In the genomic region with DNA sequence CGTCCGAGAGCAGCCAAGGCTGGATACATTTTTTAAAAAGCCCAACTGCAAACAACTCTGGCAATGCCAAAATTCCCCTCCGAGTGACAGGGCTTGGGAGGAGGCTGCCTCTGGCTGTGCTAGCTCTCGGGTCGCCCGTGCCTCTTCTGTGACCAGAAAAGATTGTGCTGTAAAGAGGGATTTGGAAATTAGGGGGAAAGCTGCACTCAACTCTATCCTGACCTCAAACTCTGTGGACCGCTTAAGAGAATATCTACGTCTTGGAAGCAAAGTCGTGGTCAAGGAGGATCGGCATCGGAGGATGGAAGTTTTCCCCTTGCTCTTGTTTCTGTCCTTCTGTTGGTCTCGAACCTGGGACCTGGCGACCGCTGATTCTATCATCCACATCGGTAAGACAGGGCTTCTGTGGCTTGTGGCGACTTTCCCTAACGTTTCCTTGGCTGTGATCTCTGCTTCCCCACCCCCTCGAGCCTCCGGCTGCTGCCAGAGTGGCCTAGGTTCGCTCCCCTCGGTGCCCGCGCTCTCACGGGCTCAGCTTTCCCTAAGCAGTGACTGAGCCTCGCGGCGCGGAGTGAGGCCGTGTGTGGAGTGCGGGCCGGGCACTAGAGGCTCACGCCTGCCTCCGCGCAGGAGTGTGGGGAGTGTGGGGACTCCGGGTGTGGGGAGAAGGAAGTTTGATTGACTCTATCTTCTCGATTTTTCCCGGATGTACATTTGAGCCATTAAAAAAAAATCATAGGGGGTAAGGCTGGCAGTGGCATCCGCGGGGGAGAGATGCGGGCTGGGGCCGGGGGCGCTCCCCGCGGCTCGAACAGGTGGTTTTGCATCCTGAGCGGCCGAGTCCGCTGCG, we compare ENCODE assay signal across 7 mouse cellular contexts. TPM values are rescaled to one million over a fixed set of nuclear protein-coding genes. Genes with fewer than 3 reads are reported as not detected.
A peak's percentile ranks its signal among the peaks of the same experiment; 100 is the strongest.
DNase-seq lines count a peak whose midpoint lies in the region; ATAC-seq and TF ChIP-seq lines count a peak whose summit lies in the region.

No protein-coding gene starts in this region.

- H3K27me3 ChIP-seq in E14TG2a.4 (ENCODE audit: insufficient read depth, low read length) = peaks cover 60% of the 10 kb centered on the region
- H3K27me3 ChIP-seq in embryonic facial prominence, embryonic 12.5 days = peaks cover 31% of the 10 kb centered on the region
- H3K27me3 ChIP-seq in hindbrain, embryonic 10.5 days (ENCODE audit: insufficient read depth, poor library complexity, severe bottlenecking) = peaks cover 16% of the 10 kb centered on the region
- no peaks in the 10 kb centered on the region for H3K27me3 ChIP-seq in midbrain, postnatal 0 days (ENCODE audit: insufficient read depth, low read length)

- in situ Hi-C loops in ES-E14 (cut with MboI; ENCODE audit: low sequenced_read_pairs in 2 of 2, unreplicated experiment in 2 of 2) = no loop called here

- peak; percentile 74 for ATAC-seq in embryonic facial prominence, embryonic 12.5 days (ENCODE audit: insufficient number of reproducible peaks, insufficient read depth, low FRiP score, low TSS enrichment)
- peak; percentile 77 for ATAC-seq in midbrain, postnatal 0 days (ENCODE audit: low FRiP score)

- 1% methylated on average over 49 of the region's 49 CpGs for WGBS in embryonic facial prominence, embryonic 12.5 days
- under 1% methylated on average over 49 of the region's 49 CpGs for WGBS in hindbrain, embryonic 10.5 days
- WGBS in midbrain, postnatal 0 days = under 1% methylated on average over 44 of the region's 49 CpGs

- H3K4me1 ChIP-seq in E14TG2a.4 (replicated peaks; ENCODE audit: low read depth, low read length) (peaks cover 11% of the 10 kb centered on the region; the same call in 1 of the 2 replicates), ES-E14 (ENCODE audit: control insufficient read depth in 2 of 2, insufficient read depth in 2 of 2, low read length in 2 of 2, poor library complexity in 1 of 2) (no peaks in the 10 kb centered on the region)
- no peaks in the 10 kb centered on the region; the same call in 1 of the 2 replicates for H3K4me1 ChIP-seq in embryonic facial prominence, embryonic 12.5 days
- H3K4me1 ChIP-seq in hindbrain, embryonic 10.5 days (replicated peaks) = peaks cover 17% of the 10 kb centered on the region
- H3K4me1 ChIP-seq in midbrain, postnatal 0 days (ENCODE audit: insufficient read depth, low read length) = no peaks in the 10 kb centered on the region

- intact Hi-C loops in left cerebral cortex, postnatal 25 days (cut with DNase I) = loop anchor here (5.0 to 10.0 kb wide), 2 partner anchors 1282 to 1396 kb away; no protein-coding TSS in a partner anchor

- H3K9me3 ChIP-seq in E14TG2a.4 (ENCODE audit: low read length) (no peaks in the 10 kb centered on the region), ES-E14 (ENCODE audit: control insufficient read depth, insufficient read depth, low read depth, low read length) (no peaks in the 10 kb centered on the region)
- no peaks in the 10 kb centered on the region for H3K9me3 ChIP-seq in embryonic facial prominence, embryonic 12.5 days
- no peaks in the 10 kb centered on the region for H3K9me3 ChIP-seq in hindbrain, embryonic 10.5 days
- H3K9me3 ChIP-seq in midbrain, postnatal 0 days (ENCODE audit: low read length) = no peaks in the 10 kb centered on the region

- no peak for DNase-seq in ES-E14 (ENCODE audit: low read depth, low spot score)
- DNase-seq in hindbrain, embryonic 10.5 days (ENCODE audit: low spot score) = peak; percentile 62
- DNase-seq in left cerebral cortex, postnatal 25 days (ENCODE audit: low spot score in 2 of 2) = peak; percentile 47 to 66
- DNase-seq in midbrain, postnatal 0 days (ENCODE audit: low spot score) = peak; percentile 67
- DNase-seq in adipocyte (ENCODE audit: low spot score) = no peak

- H3K36me3 ChIP-seq in E14TG2a.4 (ENCODE audit: insufficient read depth, low read length) (no peaks in the 10 kb centered on the region), ES-E14 (ENCODE audit: control insufficient read depth, insufficient read depth, low read length, poor library complexity, severe bottlenecking) (no peaks in the 10 kb centered on the region)
- no peaks in the 10 kb centered on the region for H3K36me3 ChIP-seq in embryonic facial prominence, embryonic 12.5 days
- H3K36me3 ChIP-seq in hindbrain, embryonic 10.5 days = no peaks in the 10 kb centered on the region
- H3K36me3 ChIP-seq in midbrain, postnatal 0 days (ENCODE audit: insufficient read depth, low read length) = no peaks in the 10 kb centered on the region

- no peak for TF ChIP-seq CTCF in E14TG2a.4 (conservative IDR thresholded peaks at IDR 0.05; ENCODE audit: low read length)
- no peak; the same call in 1 of the 2 replicates for TF ChIP-seq CTCF in midbrain, postnatal 0 days (IDR thresholded peaks at IDR 0.05)

- H3K4me2 ChIP-seq in embryonic facial prominence, embryonic 12.5 days (replicated peaks) = peak overlapping the region; percentile 96
- H3K4me2 ChIP-seq in midbrain, postnatal 0 days (ENCODE audit: low read depth, low read length, poor library complexity, severe bottlenecking) = peak overlapping the region; percentile 66

- H3K4me3 ChIP-seq in E14TG2a.4 (replicated peaks; ENCODE audit: low read length) (peak overlapping the region; percentile 78), ES-E14 (ENCODE audit: insufficient read depth in 1 of 2, low read depth in 1 of 2, low read length in 2 of 2, poor library complexity in 1 of 2, severe bottlenecking in 1 of 2) (peak overlapping the region; percentile 66 to 70)
- H3K4me3 ChIP-seq in embryonic facial prominence, embryonic 12.5 days = peak overlapping the region; percentile 71
- peak overlapping the region; percentile 85 for H3K4me3 ChIP-seq in hindbrain, embryonic 10.5 days
- H3K4me3 ChIP-seq in midbrain, postnatal 0 days (ENCODE audit: low read depth, low read length) = peak overlapping the region; percentile 87

- H3K9ac ChIP-seq in ES-E14 (ENCODE audit: insufficient read depth, low read depth, low read length, poor library complexity, severe bottlenecking) = peak overlapping the region; percentile 56; the same call in 1 of the 2 replicates
- peak overlapping the region; percentile 59 for H3K9ac ChIP-seq in embryonic facial prominence, embryonic 12.5 days
- peak overlapping the region; percentile 81 for H3K9ac ChIP-seq in midbrain, postnatal 0 days (replicated peaks; ENCODE audit: low read length, poor library complexity, severe bottlenecking)

- H3K27ac ChIP-seq in ES-E14 (ENCODE audit: insufficient read depth, low read depth, low read length, poor library complexity, severe bottlenecking) = no peak overlapping the region
- H3K27ac ChIP-seq in embryonic facial prominence, embryonic 12.5 days = no peak overlapping the region
- H3K27ac ChIP-seq in hindbrain, embryonic 10.5 days = peak overlapping the region; percentile 91
- H3K27ac ChIP-seq in midbrain, postnatal 0 days (ENCODE audit: low read depth, low read length) = peak overlapping the region; percentile 91

TF ChIP-seq in ES-E14, 5 proteins besides CTCF, POLR2A, EP300 and RAD21:
- TF ChIP-seq ZNF384 (IDR thresholded peaks at IDR 0.05; ENCODE audit: low read depth, low read length) (no peak), HCFC1 (IDR thresholded peaks at IDR 0.05; ENCODE audit: borderline replicate concordance, insufficient read depth, low read length) (no peak), ZC3H11A (IDR thresholded peaks at IDR 0.05; ENCODE audit: borderline replicate concordance, low read depth, low read length) (no peak)
TF ChIP-seq in ES-E14: peak in this region for 0.

RNA-seq across cellular contexts. Expression of gene Grid2, which starts 1.1 kb away (rescaled TPM):
- total RNA-seq in ES-E14 (2012; rRNA removed) = 0.42 and 0.94 TPM in 2 replicates
- 2.3 TPM in 2 replicates for polyA plus RNA-seq in embryonic facial prominence, embryonic 12.5 days (2016; fragmentation: Nextera tagmentation; extraction: Ambion mirVana)
- polyA plus RNA-seq in hindbrain, embryonic 10.5 days (2016; fragmentation: Nextera tagmentation; extraction: Ambion mirVana) = 1.3 and 3.3 TPM in 2 replicates
- 10 to 100 TPM; 17.2 to 23.7 TPM for total RNA-seq in left cerebral cortex, postnatal 25 days (2021)
- total RNA-seq in midbrain, postnatal 0 days (2014; rRNA removed) = 44.8 and 52.2 TPM in 2 replicates
- 12.4 and 15.3 TPM in 2 replicates for polyA plus RNA-seq in midbrain, postnatal 0 days (2015; fragmentation: Nextera tagmentation; extraction: Ambion mirVana)

Comparison
In these comparisons a context has a peak if more than half of its experiments do, and no peak if none do; other contexts are left out.
1. DNase-seq: peak in hindbrain, embryonic 10.5 days (single experiment), left cerebral cortex, postnatal 25 days (2 of 2) and midbrain, postnatal 0 days (single experiment); none in ES-E14 (single experiment) and adipocyte (single experiment).
2. H3K27ac ChIP-seq: peak in hindbrain, embryonic 10.5 days (single experiment) and midbrain, postnatal 0 days (single experiment); none in ES-E14 (single experiment) and embryonic facial prominence, embryonic 12.5 days (single experiment).
3. Peak in every context shown above with its lines, with median percentiles within 50 percentile points of each other: H3K4me3 ChIP-seq and H3K9ac ChIP-seq.